Mouse (Mus musculus): ENCODE measurements around the gene Cdk19. TPM values are rescaled to one million over a fixed set of nuclear protein-coding genes. Genes with fewer than 3 reads are reported as not detected.
"Not testable (repeated sequence)": the region's sequence is repeated elsewhere in the genome, so short reads cannot be mapped to it uniquely, and the experiment has no call there.

Cdk19 gene
- total RNA-seq, 2 experiments from 2014 or later: 5.9 to 20.5 TPM

DNA sequence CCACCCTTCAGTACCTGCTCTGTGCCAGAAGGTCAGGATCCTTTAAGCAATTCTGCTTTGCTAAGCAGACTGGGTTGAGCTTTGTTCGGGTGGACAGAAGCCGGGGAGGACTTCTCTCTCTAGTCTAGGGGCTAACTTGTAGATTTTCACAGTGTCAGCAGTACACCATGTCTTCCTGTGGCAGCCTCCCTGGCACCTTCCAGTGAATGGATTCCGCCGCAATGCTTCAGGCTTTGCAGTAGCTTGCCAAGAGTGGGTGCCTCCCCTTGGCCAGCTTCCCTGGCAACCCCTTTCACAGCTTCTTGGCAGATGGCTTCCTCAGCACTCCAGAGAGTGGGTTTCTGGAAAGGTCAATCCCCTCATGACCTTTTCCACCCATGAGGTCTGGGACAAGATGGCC is 180.2 kb downstream of the Cdk19 start:
- peak; percentile 41 for DNase-seq (ENCODE audit: low spot score)

DNA sequence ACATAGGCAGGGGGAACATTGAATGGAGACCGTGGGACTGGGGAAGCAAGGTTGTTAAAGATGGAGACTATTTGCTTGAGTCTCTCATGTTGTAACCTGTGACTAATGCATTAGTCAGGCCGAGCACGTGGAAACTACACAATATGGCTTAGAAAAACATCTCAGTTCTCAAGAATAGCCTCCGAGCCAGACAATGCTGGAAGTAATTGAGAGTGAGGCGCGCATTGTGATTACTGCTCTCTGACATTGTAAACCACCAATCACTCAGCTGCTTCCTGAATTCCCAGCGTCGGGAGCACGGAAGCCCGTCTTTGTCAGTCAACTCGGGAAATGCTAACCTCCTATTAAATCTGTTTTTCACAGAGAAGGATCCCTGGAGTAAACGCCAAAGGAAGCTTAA is 182.2 kb downstream of the Cdk19 start:
- DNase-seq (ENCODE audit: low spot score): no peak

DNA sequence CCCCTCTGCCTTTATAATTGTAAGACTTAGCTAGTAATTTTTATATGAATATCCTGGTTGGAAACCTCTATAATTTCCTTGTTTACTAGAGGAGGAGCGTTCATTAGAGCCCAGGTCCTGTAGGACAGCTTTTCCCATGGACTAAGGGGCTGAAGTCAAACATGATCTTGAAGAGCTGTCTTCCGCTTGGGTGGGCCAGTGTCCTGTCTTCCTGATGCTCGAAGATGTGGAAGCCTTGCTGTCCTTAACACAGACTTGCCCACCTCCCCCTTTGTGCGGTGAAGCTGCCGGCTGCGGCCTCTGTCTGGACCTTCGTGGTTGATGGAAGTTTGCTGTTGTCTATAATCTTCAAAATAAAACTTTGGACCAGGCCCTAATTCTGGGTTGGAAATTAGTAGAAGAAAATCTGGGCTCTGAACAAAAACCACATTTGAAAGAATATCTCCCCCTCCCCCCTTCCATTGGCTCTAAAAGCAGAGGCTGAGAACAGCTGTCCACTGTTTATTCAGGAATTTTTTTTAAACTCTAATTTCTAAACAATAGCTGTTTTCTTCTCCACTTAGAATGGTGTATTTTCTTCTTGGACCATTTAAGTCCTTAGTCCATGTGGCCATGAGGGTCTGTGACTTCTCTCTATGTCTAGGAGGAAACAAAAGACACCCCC is 184.1 kb downstream of the Cdk19 start:
- DNase-seq (ENCODE audit: low spot score): no peak

- peak; percentile 34 for DNase-seq (ENCODE audit: low spot score)
These were observed 184.9 kb downstream of the Cdk19 start for GRCm38 (mm10) chr10:40524032-40524806.

- peak; percentile 81 for DNase-seq (ENCODE audit: low spot score)
These were observed 185.6 kb downstream of the Cdk19 start for GRCm38 (mm10) chr10:40524991-40525390.

GRCm38 (mm10) chr10:40525616-40526155 is 186.3 kb downstream of the Cdk19 start:
- no peak for DNase-seq (ENCODE audit: low spot score)

GRCm38 (mm10) chr10:40526301-40526761 is 187.0 kb downstream of the Cdk19 start:
- DNase-seq (ENCODE audit: low spot score): no peak

DNA sequence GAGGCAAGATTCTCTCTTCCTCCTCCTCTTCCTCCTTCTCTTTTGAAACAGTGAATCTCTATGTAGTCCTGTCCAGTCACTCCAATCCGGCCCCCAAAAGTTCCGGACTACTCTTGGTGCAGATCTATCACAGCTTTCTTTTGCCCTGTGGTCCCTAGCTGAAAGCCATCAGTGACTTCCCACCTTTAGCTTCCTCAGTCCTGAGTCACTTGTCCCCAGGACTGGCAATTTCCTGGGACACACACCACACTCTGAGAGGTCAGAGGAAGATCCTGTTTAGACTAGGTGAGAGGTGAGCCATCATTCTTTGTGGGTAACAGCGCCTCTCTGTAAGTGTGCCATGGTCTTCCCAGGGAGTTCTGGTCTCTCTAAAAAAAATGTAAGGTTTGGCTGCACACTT is 187.6 kb downstream of the Cdk19 start:
- DNase-seq (ENCODE audit: low spot score): no peak

- no peak for DNase-seq (ENCODE audit: low spot score)
These were observed 188.2 kb downstream of the Cdk19 start for GRCm38 (mm10) chr10:40527573-40527972.

- DNase-seq (ENCODE audit: low spot score): no peak
These were observed 189.3 kb downstream of the Cdk19 start for GRCm38 (mm10) chr10:40528668-40529067.

DNA sequence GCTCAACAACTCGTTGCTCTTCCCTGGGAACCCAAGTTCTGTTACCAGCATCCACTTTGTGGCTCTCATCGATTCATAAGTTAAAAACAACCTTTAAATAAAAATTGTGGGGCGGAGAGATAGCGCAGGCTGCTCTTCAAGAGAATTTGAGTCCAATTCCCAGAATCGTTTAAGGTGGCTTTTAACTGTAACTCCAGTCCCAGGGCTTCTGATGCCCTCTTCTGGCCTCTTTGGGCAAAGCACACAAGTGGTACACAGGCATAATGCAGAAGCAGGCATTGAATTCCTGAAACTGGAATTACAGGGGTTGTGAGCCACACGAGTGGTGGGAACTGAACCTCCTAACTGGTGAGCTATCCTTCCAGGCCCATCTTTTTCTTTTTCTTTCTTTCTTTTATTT is 190.3 kb downstream of the Cdk19 start:
- DNase-seq (ENCODE audit: low spot score): peak; percentile 32

DNA sequence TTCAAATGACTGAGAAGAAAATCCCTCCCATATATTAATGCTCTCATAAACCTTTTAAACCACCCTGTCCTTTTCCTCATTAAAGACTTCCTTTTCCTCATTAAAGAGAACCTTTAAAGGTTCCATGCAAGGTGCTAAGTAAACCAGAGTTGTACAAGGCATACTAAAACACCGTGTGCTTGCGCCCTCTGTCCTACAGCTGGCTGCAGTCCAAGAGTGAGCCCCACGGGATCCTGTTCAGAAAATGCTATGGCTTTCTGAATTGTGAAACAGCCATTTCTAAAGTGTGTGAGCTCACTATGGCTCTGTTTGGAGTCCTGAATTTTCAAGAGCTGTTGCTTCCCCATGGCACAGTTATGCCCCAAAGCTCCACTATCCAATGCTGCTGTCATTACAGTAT is 191.3 kb downstream of the Cdk19 start:
- DNase-seq (ENCODE audit: low spot score): no peak

DNA sequence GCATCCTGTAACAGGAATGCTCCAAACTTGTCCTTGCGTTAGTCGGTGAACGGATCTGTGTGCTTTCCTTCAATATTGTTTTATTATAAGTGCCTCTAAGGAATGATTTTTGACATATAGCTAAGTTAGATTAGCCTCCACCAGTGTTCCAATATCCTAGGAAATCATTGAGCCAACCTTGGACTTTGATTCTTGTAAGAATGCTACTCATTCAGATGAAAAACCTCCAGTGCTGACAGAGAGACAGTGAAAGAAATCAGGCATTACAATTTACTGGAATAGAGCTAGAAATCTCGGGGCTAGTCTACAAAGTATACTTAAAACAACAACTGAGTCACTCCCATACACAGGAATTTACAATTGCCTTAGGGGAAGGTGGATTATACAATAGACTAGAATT is 193.2 kb downstream of the Cdk19 start:
- DNase-seq (ENCODE audit: low spot score): not testable (repeated sequence)

Other genes with a start within 250 kb of the Cdk19 start
- 10 to 100 TPM; 44.1 to 46.2 TPM for gene Slc16a10, start 197.3 kb upstream of the Cdk19 start, total RNA-seq (2021)
- 10 to 100 TPM; 15.6 to 16.1 TPM for gene Rpf2, start 92.5 kb upstream of the Cdk19 start, total RNA-seq (2021)
- 10 to 100 TPM; 27.1 to 34.8 TPM for gene Gtf3c6, start 81.5 kb upstream of the Cdk19 start, total RNA-seq (2021)
- 100 to 1,000 TPM; 133 to 436 TPM for gene Amd1, start 37.4 kb upstream of the Cdk19 start, total RNA-seq (2021)
- gene Slc22a16, start 230.8 kb downstream of the Cdk19 start, total RNA-seq (2021): not detected